Mouse (Mus musculus) kidney, postnatal 10 days (tissue): ENCODE measurements around the gene Grhpr.
"Not testable (repeated sequence)": the region's sequence is repeated elsewhere in the genome, so short reads cannot be mapped to it uniquely, and the experiment has no call there.

Source experiments
- DNase-seq: peaks from one replicate; pipeline ENCODE4 v3.0.0; 2021; ENCODE audit warnings: mixed read lengths

Grhpr gene

GRCm38 (mm10) chr4:44981280-44981973 lies at the start of gene Grhpr:
TSS of gene Grhpr (plus strand) at chr4:44981395.
- DNase-seq = peak; percentile 94

DNA sequence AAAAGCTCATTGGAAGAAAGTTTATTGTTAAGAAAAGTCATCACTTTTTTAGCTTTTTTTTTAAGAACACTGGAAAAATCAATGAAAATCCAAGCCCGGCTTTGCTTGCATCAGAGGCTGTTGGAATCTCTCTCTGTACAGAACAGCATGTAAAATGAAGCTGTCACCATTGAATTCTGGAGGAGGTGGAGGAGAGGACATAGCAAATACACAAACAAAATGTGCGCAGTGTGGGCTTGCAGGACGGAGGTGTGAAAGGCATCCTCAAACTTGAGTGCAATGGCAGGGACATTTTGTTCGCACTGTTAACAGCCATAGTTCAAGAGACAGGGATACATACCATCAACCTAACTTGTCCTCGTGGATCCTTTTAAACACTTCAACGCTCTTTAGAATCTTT lies 49.5 kb upstream of the Grhpr start:
- no peak for DNase-seq

- no peak for DNase-seq
Measured at GRCm38 (mm10) chr4:44938359-44939340, 42.5 kb upstream of the Grhpr start.

- DNase-seq = no peak
Measured at GRCm38 (mm10) chr4:44939576-44940249, 41.5 kb upstream of the Grhpr start.

- DNase-seq = no peak
Measured at GRCm38 (mm10) chr4:44940286-44940685, 40.9 kb upstream of the Grhpr start.

GRCm38 (mm10) chr4:44942237-44942636 lies 39.0 kb upstream of the Grhpr start:
- no peak for DNase-seq

DNA sequence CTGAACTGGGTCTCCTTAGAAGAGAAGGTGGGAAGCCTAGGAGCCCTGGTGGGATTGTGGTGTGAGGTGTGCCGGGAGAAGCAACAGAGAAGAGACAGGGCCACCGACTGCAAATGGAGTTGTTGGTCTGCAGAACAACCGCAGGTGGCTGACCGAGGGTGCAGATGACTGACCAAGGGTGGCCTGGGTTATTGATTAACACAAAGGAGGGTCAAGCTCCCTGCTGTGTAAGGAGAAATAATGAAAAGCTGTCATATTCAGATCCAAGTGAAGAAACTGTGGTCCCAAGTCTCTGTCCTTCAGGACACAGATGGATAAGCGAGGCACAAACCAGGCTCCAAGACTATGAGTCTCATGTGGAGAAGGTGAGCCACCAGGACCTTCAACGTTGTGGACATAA lies 37.7 kb upstream of the Grhpr start:
- DNase-seq = peak; percentile 25

- no peak for DNase-seq
Measured at GRCm38 (mm10) chr4:44944426-44945075, 36.6 kb upstream of the Grhpr start.

- DNase-seq = not testable (repeated sequence)
Measured at GRCm38 (mm10) chr4:44946126-44946525, 35.1 kb upstream of the Grhpr start.

GRCm38 (mm10) chr4:44947464-44947863 lies 33.7 kb upstream of the Grhpr start:
- DNase-seq = no peak

DNA sequence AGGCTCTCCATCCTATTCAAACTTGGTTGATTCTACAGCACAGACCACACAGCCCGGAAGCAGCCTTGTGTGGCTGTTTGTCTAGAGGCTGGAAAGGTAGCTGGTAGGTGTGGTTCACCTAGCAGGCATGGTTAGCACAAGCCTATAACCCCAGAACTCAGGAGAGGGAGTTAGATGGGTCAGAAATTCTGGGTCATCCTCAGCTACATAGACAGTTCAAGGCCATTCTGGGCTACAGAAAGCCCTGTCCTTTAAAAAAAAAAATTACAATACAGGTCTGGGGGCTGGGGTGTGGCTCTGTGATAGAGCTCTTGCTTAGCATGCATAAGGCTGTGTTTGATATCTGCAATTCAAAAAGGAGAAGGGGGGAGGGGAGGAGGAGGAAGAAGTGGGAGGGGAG lies 32.9 kb upstream of the Grhpr start:
- no peak for DNase-seq

- no peak for DNase-seq
Measured at GRCm38 (mm10) chr4:44953041-44953440, 28.2 kb upstream of the Grhpr start.

GRCm38 (mm10) chr4:44958776-44959175 lies 22.4 kb upstream of the Grhpr start:
- no peak for DNase-seq

DNA sequence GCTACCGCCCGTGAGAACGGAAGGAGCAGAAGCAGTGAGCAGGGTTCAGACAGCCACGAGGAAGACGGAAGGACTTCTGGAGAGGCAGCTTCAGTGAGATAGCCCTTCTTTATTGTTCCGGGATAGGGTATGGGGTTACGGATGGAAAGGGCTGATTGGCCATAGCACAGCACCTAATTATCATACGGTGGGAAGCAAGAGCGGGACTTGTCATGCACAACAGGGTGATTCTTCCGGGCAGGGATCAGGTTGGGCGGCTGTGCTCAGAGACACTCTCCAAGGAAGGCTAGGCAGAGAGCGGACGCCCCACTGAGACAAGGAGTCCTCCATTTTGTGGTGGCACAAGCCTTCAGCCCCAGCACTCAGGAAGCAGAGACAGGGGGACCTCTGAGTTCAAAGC lies 22.0 kb upstream of the Grhpr start:
- no peak for DNase-seq

DNA sequence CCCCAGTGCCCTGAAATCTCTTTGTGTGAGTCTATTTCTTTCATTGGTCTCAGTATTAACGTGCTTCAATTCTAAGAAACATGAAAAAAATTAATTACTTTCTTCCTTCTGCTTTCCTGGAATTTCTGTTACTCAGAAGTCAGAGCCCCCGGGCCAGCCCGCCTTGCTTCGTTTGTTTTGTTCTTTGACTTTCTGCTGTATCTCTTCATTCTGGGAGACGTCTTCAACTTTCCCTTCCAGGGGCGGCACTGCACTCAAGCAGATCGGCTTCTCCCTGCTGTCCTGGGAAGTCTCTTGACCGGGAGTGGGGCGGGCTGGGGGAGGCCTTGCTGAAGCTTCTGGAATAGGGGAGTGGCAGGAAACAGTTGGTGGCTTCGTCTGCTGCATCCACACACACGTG lies 18.0 kb upstream of the Grhpr start:
- no peak for DNase-seq

- DNase-seq = no peak
Measured at GRCm38 (mm10) chr4:44965175-44965574, 16.0 kb upstream of the Grhpr start.

- DNase-seq = no peak
Measured at GRCm38 (mm10) chr4:44965736-44966135, 15.5 kb upstream of the Grhpr start.

DNA sequence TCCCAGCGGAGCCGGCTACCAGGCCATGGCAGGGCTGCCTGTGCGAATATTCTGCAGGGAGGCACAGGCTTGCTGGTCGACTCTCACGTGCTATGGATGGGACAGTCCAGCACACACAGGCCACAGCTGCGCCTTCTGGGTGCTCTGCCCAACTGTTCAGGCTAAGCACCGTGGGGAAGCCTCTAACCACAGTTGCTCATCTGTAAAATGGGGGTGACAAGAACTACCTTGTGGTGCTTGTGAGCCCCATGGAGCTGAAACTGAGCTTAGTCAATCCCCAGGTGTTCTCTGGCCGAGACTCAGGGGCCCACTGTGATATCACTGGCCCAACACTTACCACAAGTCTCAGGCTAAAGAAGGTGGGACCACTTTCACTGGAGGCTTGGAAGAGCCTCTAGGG lies 13.8 kb upstream of the Grhpr start:
- DNase-seq = no peak

DNA sequence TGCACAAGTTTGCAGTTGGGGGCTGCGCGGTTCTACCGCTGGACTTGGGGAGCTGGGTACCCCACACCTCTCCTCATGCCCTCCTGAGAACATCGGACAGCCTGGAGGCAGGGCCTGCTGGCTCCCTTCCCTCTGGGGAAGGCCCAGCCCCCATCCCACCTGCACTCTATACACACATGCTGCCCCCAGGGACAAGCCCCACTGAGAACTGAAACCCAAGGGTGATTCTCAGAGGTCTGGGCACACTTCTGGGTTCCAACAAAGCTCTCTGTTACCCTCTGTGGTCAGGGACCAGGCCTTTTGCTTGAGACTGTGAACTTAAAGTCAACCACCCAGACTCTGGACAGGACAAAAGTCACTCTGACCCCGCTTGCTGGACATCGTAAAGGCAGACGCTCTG lies 11.1 kb upstream of the Grhpr start:
- DNase-seq = no peak

DNA sequence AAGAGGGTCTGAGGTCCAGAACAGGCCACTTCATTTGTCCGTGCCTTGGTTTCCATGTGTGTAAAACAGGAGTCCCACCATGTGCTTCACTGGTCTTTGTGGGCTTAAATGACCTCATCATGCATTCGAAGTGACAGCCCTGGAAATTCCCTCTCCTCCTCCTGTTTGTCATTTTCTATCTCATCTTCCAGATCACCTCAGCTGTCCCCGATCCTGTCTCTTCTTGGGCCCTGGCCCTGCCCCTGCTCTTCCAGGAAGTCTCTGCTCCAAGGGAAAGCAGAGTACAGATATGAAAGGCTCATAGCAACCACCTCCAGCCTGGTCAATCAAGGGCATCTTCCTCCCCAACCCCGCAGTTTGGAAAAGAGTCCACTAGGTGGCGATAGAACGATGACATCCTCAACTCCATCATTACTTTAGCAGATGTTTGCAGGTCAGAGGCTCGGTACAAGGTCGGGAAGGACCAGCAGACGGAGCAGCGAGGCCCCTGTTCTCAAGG lies 10.5 kb upstream of the Grhpr start:
- DNase-seq = peak; percentile 73

- DNase-seq = peak; percentile 92
Measured at GRCm38 (mm10) chr4:44973450-44973849, 7.7 kb upstream of the Grhpr start.

DNA sequence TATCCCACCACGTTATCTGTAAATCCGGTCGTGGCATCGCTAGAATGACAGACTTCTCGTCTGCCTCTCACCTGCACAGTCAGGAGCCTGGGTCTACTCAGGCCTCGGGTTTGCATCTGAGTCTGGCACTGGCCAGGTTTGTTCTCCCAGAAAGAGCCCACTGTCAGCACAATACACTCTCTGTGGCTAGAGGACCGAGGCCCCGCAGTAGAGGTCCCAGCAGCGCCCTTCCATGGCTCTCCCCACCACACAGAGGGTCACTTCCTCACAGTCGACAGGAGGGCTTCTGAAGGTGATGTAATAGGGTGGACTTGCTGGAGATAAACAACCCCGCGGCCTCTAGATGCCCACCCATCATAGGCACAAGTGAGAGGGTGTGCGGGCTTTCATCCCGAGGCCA lies 7.3 kb upstream of the Grhpr start:
- DNase-seq = no peak

- DNase-seq = no peak
Measured at GRCm38 (mm10) chr4:44974331-44974730, 6.9 kb upstream of the Grhpr start.
